Mouse (Mus musculus) gastrocnemius, postnatal 14 days (tissue): Measurements from ENCODE around the gene Olfr549. TPM values are rescaled to one million over a fixed set of nuclear protein-coding genes. Genes with fewer than 3 reads are reported as not detected.

Experiments used
- DNase-seq: peaks from one replicate; pipeline ENCODE4 v3.0.0; 2021; ENCODE audit warnings: mixed read lengths
- intact Hi-C: fragments of 180-260 bp; cut with DNase I; formaldehyde crosslinking; loops from one replicate; pipeline ENCODE4 v1.15.1; 2025; ENCODE audit warnings: low total_unique reads
- total RNA-seq, 2 experiments: library from RNA; stranded (reverse); gene quantifications; 2 replicates each; pipeline ENCODE4 v1.2.3; 2021

The Olfr549 gene
- total RNA-seq, 2 experiments from 2014 or later: not detected

- intact Hi-C loops: no loop called here
- no peak for DNase-seq
Measured at GRCm38 (mm10) chr7:102573174-102573830, 23.6 kb downstream of the Olfr549 start.

- DNase-seq: no peak
- intact Hi-C loops: no loop called here
Measured at GRCm38 (mm10) chr7:102575998-102576397, 26.3 kb downstream of the Olfr549 start.

GRCm38 (mm10) chr7:102591786-102592185, 42.1 kb downstream of the Olfr549 start, which contains the start of gene Olfr551:
TSS of gene Olfr551 (minus strand) at chr7:102591886.
- intact Hi-C loops: no loop called here

GRCm38 (mm10) chr7:102597378-102598031, 47.8 kb downstream of the Olfr549 start, which contains the start of gene Olfr552:
TSS of gene Olfr552 (plus strand) at chr7:102597770.
- DNase-seq: no peak
- intact Hi-C loops: no loop called here

More at GRCm38 (mm10) chr7:102591786-102592185, 42.1 kb downstream of the Olfr549 start, which contains the start of gene Olfr551:
- no peak for DNase-seq

Other genes with a start within 250 kb of the Olfr549 start
- gene Rrm1, start 108.2 kb upstream of the Olfr549 start, total RNA-seq: 10 to 100 TPM; 14.7 to 17.0 TPM
- gene Olfr543, start 68.2 kb upstream of the Olfr549 start, total RNA-seq: not detected
- not detected for gene Olfr544, start 61.6 kb upstream of the Olfr549 start, total RNA-seq
- gene Olfr545, start 50.3 kb upstream of the Olfr549 start, total RNA-seq: not detected
- not detected for gene Olfr547, start 15.1 kb upstream of the Olfr549 start, total RNA-seq
- gene Olfr548-ps1, start 9.0 kb upstream of the Olfr549 start, total RNA-seq: not detected
- 1 to 10 TPM; 3.5 to 3.7 TPM for gene Trim21, start 15.6 kb downstream of the Olfr549 start, total RNA-seq
- gene Olfr550, start 21.6 kb downstream of the Olfr549 start, total RNA-seq: under 1 TPM; 0.14 to 0.22 TPM
- not detected for gene Olfr551, start 42.0 kb downstream of the Olfr549 start, total RNA-seq
- under 1 TPM in 1 of 2 experiments, not detected in 1; 0.16 TPM for gene Olfr552, start 47.9 kb downstream of the Olfr549 start, total RNA-seq
- not detected for gene Olfr553, start 68.3 kb downstream of the Olfr549 start, total RNA-seq
- not detected for gene Olfr554, start 88.6 kb downstream of the Olfr549 start, total RNA-seq
- gene Olfr555, start 109.0 kb downstream of the Olfr549 start, total RNA-seq: not detected
- gene Olfr556, start 115.0 kb downstream of the Olfr549 start, total RNA-seq: not detected
- gene Trim68, start 137.5 kb downstream of the Olfr549 start, total RNA-seq: 1 to 10 TPM; 4.0 to 4.2 TPM
- gene Olfr557, start 146.0 kb downstream of the Olfr549 start, total RNA-seq: not detected
- gene Olfr558, start 152.3 kb downstream of the Olfr549 start, total RNA-seq: 1 to 10 TPM; 2.5 to 2.6 TPM
- not detected for gene Olfr33, start 169.2 kb downstream of the Olfr549 start, total RNA-seq
- not detected for gene Olfr559, start 177.6 kb downstream of the Olfr549 start, total RNA-seq
- gene Olfr560, start 209.5 kb downstream of the Olfr549 start, total RNA-seq: not detected
- gene Olfr78, start 209.6 kb downstream of the Olfr549 start, total RNA-seq: under 1 TPM; 0.66 to 0.69 TPM
- not detected for gene Olfr561, start 221.4 kb downstream of the Olfr549 start, total RNA-seq